Mouse (Mus musculus): ENCODE data around the gene Tbcel.

DNA sequence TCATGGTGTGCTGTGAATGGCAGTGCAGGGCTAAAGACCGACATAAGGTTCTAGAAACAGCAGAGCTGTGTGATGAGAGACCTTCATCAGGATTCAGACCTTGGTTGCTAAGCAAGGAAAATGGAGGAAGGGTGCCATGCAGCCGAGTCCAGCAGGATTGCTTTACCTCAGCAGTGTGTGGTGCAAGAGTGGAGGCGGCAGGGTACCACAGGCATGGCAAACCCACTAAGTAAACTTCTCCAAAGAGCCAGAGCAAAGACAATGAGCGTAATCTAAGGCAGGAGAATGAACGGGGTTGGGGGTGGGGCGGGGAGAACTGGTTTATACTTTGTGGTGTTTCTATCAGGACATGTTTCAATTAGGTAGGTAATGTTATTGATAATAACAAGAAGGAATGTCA, 58.6 kb downstream of the Tbcel start:
- TF ChIP-seq POLR2A (IDR thresholded peaks at IDR 0.05; ENCODE audit: borderline replicate concordance, control insufficient read depth, low read depth, low read length) (no peak), CTCF (IDR thresholded peaks at IDR 0.05; ENCODE audit: control insufficient read depth, insufficient read depth, low read length) (no peak)
